Mouse (Mus musculus) cortical plate, adult 2 months (tissue): ENCODE results near the gene Kcnt1.

Source experiments
- CTCF ChIP-seq: fragments of 200-500 bp; IDR thresholded peaks from 2 replicates; pipeline ENCODE4 v1.5.1; 2011; ENCODE audit warnings: mild to moderate bottlenecking, control low read depth, low read length; ENCODE audit not compliant: insufficient read depth; ENCODE audit errors: extremely low read depth
- POLR2A ChIP-seq: fragments of 200-500 bp; IDR thresholded peaks from 2 replicates; pipeline ENCODE4 v1.6.1; 2011; ENCODE audit warnings: mild to moderate bottlenecking, low read length, control low read depth; ENCODE audit not compliant: insufficient read depth; ENCODE audit errors: extremely low read depth

DNA sequence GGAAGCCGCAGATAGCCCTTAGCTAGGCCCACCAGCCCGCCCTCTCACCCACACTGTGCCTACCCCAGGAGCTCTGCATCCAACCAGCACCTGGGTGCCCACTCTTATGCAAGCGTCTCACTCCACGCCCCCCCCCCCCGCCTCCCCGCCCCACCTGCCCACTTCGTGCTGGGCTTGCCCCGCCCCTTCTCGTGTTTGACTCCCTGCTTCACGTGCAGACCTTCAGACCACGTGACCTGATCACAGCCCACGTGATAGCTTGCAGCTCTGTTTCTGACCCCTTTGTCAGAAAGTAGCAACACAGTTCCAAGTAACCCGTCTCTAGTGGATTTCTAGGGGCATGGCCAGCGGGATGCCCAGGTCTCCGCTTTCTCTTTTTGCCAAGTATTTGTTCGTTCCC is 16.3 kb upstream of the Kcnt1 start, which contains the start of gene Sohlh1:
- TF ChIP-seq CTCF, result no peak
- no peak for TF ChIP-seq POLR2A
